ENCODE assay signal across 9 mouse cellular contexts in genomic region chr6:86196034-86196433, GRCm38 (mm10). TPM values are rescaled to one million over a fixed set of nuclear protein-coding genes. Genes with fewer than 3 reads are reported as not detected.
DNase-seq lines count a peak whose midpoint lies in the region; ATAC-seq and TF ChIP-seq lines count a peak whose summit lies in the region.
"Had no signal": no experiment of that assay in that cellular context is flagged by ENCODE, and none has a peak within 500 bp of the region (broad histone marks: within the 10 kb centered on the region; RNA-seq: fewer than 3 reads in every experiment).

No protein-coding gene starts in this region.

- TF ChIP-seq POLR2A in limb, embryonic 14.5 days (IDR thresholded peaks at IDR 0.05; ENCODE audit: borderline replicate concordance, extremely low read depth, insufficient read depth, insufficient read length) = no peak

- DNase-seq in embryo, embryonic 11 days = peak; percentile 30
- DNase-seq in embryo, embryonic 9.5 days (ENCODE audit: extremely low spot score) = no peak
- DNase-seq in right cerebral cortex, postnatal 10 days (ENCODE audit: low spot score in 2 of 2) = peak; percentile 44 to 46
- no peak for DNase-seq in right cerebral cortex, adult 18-20 months
- DNase-seq in limb, embryonic 14.5 days (ENCODE audit: low spot score) = no peak
- DNase-seq in frontal cortex, postnatal 14 days (ENCODE audit: low spot score in 2 of 2) = no peak

- H3K27ac ChIP-seq in limb, embryonic 14.5 days (replicated peaks; ENCODE audit: low read depth, low read length) = no peak overlapping the region
- H3K27ac ChIP-seq in stomach, embryonic 16.5 days (ENCODE audit: low read length) = no peak overlapping the region

- peaks cover 15% of the 10 kb centered on the region for H3K4me1 ChIP-seq in limb, embryonic 14.5 days (ENCODE audit: control insufficient read depth, insufficient read depth, low read length)
- peaks cover 10% of the 10 kb centered on the region; the same call in 1 of the 2 replicates for H3K4me1 ChIP-seq in stomach, embryonic 16.5 days (ENCODE audit: control insufficient read depth, insufficient read depth, low read length)

- H3K36me3 ChIP-seq in limb, embryonic 14.5 days (ENCODE audit: control insufficient read depth, insufficient read depth, low read length) = no peaks in the 10 kb centered on the region
- H3K36me3 ChIP-seq in stomach, embryonic 16.5 days (ENCODE audit: control insufficient read depth, insufficient read depth, low read length) = no peaks in the 10 kb centered on the region

- H3K4me2 ChIP-seq in limb, embryonic 14.5 days (replicated peaks; ENCODE audit: low read depth, low read length, severe bottlenecking) = peak overlapping the region; percentile 98
- H3K4me2 ChIP-seq in stomach, embryonic 16.5 days (ENCODE audit: low read depth, low read length) = peak overlapping the region; percentile 91

- H3K4me3 ChIP-seq in limb, embryonic 14.5 days (replicated peaks; ENCODE audit: low read length) = peak overlapping the region; percentile 67
- peak overlapping the region; percentile 64 for H3K4me3 ChIP-seq in stomach, embryonic 16.5 days (replicated peaks; ENCODE audit: low read length)

- H3K9me3 ChIP-seq in limb, embryonic 14.5 days (ENCODE audit: control insufficient read depth, low read length) = no peaks in the 10 kb centered on the region
- no peaks in the 10 kb centered on the region for H3K9me3 ChIP-seq in stomach, embryonic 16.5 days (replicated peaks; ENCODE audit: control insufficient read depth, low read length)

- ATAC-seq in limb, embryonic 14.5 days (ENCODE audit: low FRiP score, low read depth) = no peak
- no peak for ATAC-seq in stomach, embryonic 16.5 days (ENCODE audit: insufficient read depth, low FRiP score)
- no peak for ATAC-seq in megakaryocyte progenitor cell, adult 5-6 weeks (replicated peaks; ENCODE audit: poor library complexity)

- 3% methylated on average over 14 of the region's 14 CpGs for WGBS in limb, embryonic 14.5 days
- WGBS in stomach, embryonic 16.5 days = 5% methylated on average over 14 of the region's 14 CpGs

- H3K9ac ChIP-seq in limb, embryonic 14.5 days (ENCODE audit: low read depth, low read length, severe bottlenecking) = no peak overlapping the region
- H3K9ac ChIP-seq in stomach, embryonic 16.5 days (ENCODE audit: low read length) = peak overlapping the region; percentile 75

- H3K27me3 ChIP-seq in limb, embryonic 14.5 days (ENCODE audit: control insufficient read depth, insufficient read depth, low read length) = peaks cover 27% of the 10 kb centered on the region
- H3K27me3 ChIP-seq in stomach, embryonic 16.5 days (ENCODE audit: control insufficient read depth, insufficient read depth, low read length) = peaks cover 5% of the 10 kb centered on the region; the same call in 1 of the 2 replicates

RNA-seq across cellular contexts. Expression of gene Tgfa, which starts 1.0 kb away (rescaled TPM):
- 2.7 and 3.8 TPM in 2 replicates for polyA plus RNA-seq in limb, embryonic 14.5 days (2012; rRNA removed)
- 3.1 and 3.3 TPM in 2 replicates for polyA plus RNA-seq in limb, embryonic 14.5 days (2014; fragmentation: Nextera tagmentation; extraction: Ambion mirVana)
- 7.2 and 10.2 TPM in 2 replicates for polyA plus RNA-seq in stomach, embryonic 16.5 days (2015; fragmentation: Nextera tagmentation; extraction: Ambion mirVana)
- total RNA-seq in megakaryocyte progenitor cell, adult 5-6 weeks (2015) = 0.52 and 0.71 TPM in 2 replicates
- 0.20 TPM in 1 of 2 replicates, not detected in the other for total RNA-seq in megakaryocyte progenitor cell, adult 5-6 weeks (2017)
- total RNA-seq: CH12.LX had no signal

Comparison
In these comparisons a context has a peak if more than half of its experiments do, and no peak if none do; other contexts are left out.
1. DNase-seq: peak in embryo, embryonic 11 days (single experiment) and right cerebral cortex, postnatal 10 days (2 of 2); none in embryo, embryonic 9.5 days (single experiment), right cerebral cortex, adult 18-20 months (single experiment), limb, embryonic 14.5 days (single experiment) and frontal cortex, postnatal 14 days (0 of 2).